Mouse (Mus musculus) heart, embryonic 16.5 days (tissue): ENCODE results near the gene Mgat5b. TPM values are rescaled to one million over a fixed set of nuclear protein-coding genes. Genes with fewer than 3 reads are reported as not detected.
A peak's percentile ranks its signal among the peaks of the same experiment; 100 is the strongest.
"Not testable (repeated sequence)": the region's sequence is repeated elsewhere in the genome, so short reads cannot be mapped to it uniquely, and the experiment has no call there.

ENCODE experiments used
- ATAC-seq: fragments of 200-750 bp; cut with Nextera tagmentation; replicated peaks from 2 replicates; pipeline ENCODE4 v1.8.0; 2017; ENCODE audit warnings: moderate number of reproducible peaks; ENCODE audit not compliant: insufficient read depth, low FRiP score; ENCODE audit errors: extremely low read depth
- H3K27ac ChIP-seq: fragments of 300-500 bp; sonication (generic); 2 replicates; pipeline ENCODE4 v1.5.1; 2014; ENCODE audit warnings: mild to moderate bottlenecking, low read length, control low read depth, moderate library complexity
- H3K27me3 ChIP-seq: fragments of 300-500 bp; sonication (generic); 2 replicates; pipeline ENCODE4 v1.6.1; 2014; ENCODE audit warnings: low read length, mixed read lengths; ENCODE audit not compliant: control insufficient read depth, insufficient read depth
- H3K36me3 ChIP-seq: fragments of 300-500 bp; sonication (generic); 2 replicates; pipeline ENCODE4 v1.6.1; 2014; ENCODE audit not compliant: control insufficient read depth, insufficient read depth
- H3K4me1 ChIP-seq: fragments of 300-500 bp; sonication (generic); 2 replicates; pipeline ENCODE4 v1.6.1; 2014; ENCODE audit warnings: low read length, mixed read lengths; ENCODE audit not compliant: control insufficient read depth, insufficient read depth
- H3K4me2 ChIP-seq: fragments of 300-500 bp; sonication (generic); 2 replicates; pipeline ENCODE4 v1.6.1; 2014; ENCODE audit warnings: low read depth, mild to moderate bottlenecking, control low read depth, low read length
- H3K4me3 ChIP-seq: fragments of 300-500 bp; sonication (generic); 2 replicates; pipeline ENCODE4 v1.5.1; 2014; ENCODE audit warnings: mild to moderate bottlenecking, control low read depth, low read length
- H3K9ac ChIP-seq: fragments of 300-500 bp; sonication (generic); 2 replicates; pipeline ENCODE4 v1.6.1; 2014; ENCODE audit warnings: low read length, control low read depth
- H3K9me3 ChIP-seq: fragments of 300-500 bp; sonication (generic); replicated peaks from 2 replicates; pipeline ENCODE4 v1.6.1; 2016; ENCODE audit warnings: low read length; ENCODE audit not compliant: control insufficient read depth
- WGBS: fragments of 180-500 bp; shearing (Covaris S2); extraction: QIAGEN DNeasy Blood & Tissue Kit; methylation state at CpG from one replicate; pipeline ENCODE4 v1.1.7; 2014; 5-methylcytosine and 5-hydroxymethylcytosine counted together
- polyA plus RNA-seq: library from polyadenylated mRNA; unstranded; fragments of >200 nt; fragmentation: Nextera tagmentation; extraction: Ambion mirVana; gene quantifications from 2 replicates; pipeline ENCODE4 v1.2.1, GENCODE M21; 2015

The Mgat5b gene
- polyA plus RNA-seq, 1 experiment from 2014 or later = 0.34 TPM

DNA sequence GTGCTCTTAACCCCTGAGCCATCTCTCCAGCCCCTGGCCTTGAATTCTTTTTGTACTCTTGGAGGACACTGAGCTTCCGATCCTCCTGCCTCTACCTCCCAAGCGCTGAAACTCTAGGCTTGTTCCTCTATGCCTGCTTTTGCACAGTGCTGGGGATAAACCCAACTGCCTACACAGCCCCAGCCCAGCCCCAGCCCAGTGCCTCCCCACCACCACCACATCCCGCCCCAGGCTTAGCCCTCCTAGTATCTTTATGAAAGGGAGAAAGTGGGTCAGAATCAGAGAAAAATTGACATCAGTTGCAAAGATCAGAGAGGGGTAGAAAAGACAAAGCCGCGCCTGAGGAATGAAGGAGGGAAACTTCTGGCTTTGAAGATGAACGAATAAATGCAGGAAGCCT is 34.6 kb upstream of the Mgat5b start:
- Histone ChIP-seq H3K27me3 (no peaks in the 10 kb centered on the region; the same call in 1 of the 2 replicates), H3K4me2 (no peak overlapping the region), H3K4me1 (0 out of 2 replicates have a peak, but pooled peaks cover 4% of the 10 kb centered on the region), H3K9ac (no peak overlapping the region), H3K9me3 (no peaks in the 10 kb centered on the region), H3K36me3 (no peaks in the 10 kb centered on the region), H3K4me3 (no peak overlapping the region), H3K27ac (no peak overlapping the region)
- 87% methylated on average over 6 of the region's 6 CpGs for WGBS
- no peak for ATAC-seq

- Histone ChIP-seq H3K9ac (peak overlapping the region; percentile 57), H3K4me3 (peak overlapping the region; percentile 45), H3K4me1 (0 out of 2 replicates have a peak, but pooled peaks cover 4% of the 10 kb centered on the region), H3K9me3 (no peaks in the 10 kb centered on the region), H3K36me3 (no peaks in the 10 kb centered on the region), H3K4me2 (peak overlapping the region; percentile 70), H3K27ac (no peak overlapping the region), H3K27me3 (no peaks in the 10 kb centered on the region; the same call in 1 of the 2 replicates)
- ATAC-seq = 0 out of 2 replicates have a peak, but pooled peaks have one; percentile 53
- WGBS = 7% methylated on average over 27 of the region's 28 CpGs
Measured at GRCm38 (mm10) chr11:116885275-116886151, 33.1 kb upstream of the Mgat5b start.

DNA sequence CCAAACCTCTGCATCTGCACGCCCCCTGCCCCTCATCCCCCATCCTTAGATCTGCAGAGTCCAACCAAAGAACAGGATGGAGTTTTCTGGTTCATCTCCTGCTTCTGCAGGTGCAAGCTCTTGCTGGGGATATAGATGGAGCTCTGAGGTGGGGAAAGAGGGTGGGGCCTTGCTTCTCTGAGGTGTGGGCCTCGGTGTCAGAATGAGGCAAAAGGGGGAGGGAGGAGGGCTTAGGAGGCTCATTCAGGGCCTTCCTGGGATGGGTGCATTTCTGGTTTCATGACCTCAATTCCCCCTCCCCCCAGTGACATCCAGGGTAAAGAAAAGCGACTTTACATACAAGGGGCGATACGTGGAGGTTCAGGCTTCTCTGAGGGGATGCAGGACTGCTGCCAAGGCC is 31.5 kb upstream of the Mgat5b start:
- Histone ChIP-seq H3K4me2 (no peak overlapping the region), H3K36me3 (no peaks in the 10 kb centered on the region), H3K27ac (no peak overlapping the region), H3K9ac (no peak overlapping the region), H3K4me3 (no peak overlapping the region), H3K4me1 (0 out of 2 replicates have a peak, but pooled peaks cover 4% of the 10 kb centered on the region), H3K9me3 (0 out of 2 replicates have a peak, but pooled peaks cover 2% of the 10 kb centered on the region), H3K27me3 (peaks cover 3% of the 10 kb centered on the region)
- no peak for ATAC-seq
- WGBS = 59% methylated on average over 5 of the region's 5 CpGs

DNA sequence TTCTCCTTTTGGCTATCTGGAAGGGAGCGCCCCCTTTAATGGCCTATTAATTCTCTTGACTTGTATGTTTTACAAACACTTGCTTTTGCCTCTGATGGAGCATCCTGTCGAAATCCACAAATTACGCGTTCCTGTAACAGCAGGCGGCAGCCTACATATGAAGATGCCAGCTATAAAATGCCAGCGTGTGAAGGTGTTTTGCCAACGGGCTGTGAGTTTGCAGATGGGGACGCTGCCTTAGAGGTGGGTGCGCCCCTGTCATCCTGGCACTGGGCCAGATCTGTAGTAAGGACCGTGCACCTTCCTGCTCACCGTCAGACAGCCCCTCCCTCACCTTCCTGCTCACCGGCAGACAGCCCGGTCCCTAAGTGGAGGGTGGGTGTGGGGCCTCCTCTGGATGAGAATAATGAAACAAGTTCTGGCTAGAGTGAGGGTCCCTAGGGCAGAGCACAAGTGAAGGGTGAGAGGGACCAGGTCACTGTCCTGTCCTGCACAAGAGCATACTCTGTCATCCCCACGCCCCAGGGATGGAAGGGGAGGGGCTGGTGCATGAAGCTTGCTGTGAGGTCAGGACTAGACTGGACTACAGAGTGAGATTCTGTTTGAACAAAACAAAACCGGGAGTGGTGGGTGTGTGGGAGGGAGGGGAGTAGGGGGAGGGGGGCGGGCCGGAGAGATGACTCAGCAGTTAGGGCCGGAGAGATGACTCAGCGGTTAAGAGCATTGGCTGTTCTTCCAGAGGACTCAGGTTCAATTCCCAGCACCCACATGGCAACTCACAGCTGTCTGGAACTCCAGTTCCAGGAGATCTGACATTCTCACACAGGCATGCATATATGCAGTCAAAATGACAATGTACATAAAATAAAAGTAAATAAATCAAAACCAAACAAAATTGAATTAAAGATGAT is 24.9 kb upstream of the Mgat5b start:
- Histone ChIP-seq H3K27ac (no peak overlapping the region), H3K9ac (no peak overlapping the region), H3K4me2 (no peak overlapping the region), H3K36me3 (no peaks in the 10 kb centered on the region), H3K27me3 (peaks cover 5% of the 10 kb centered on the region; the same call in 1 of the 2 replicates), H3K9me3 (0 out of 2 replicates have a peak, but pooled peaks cover 2% of the 10 kb centered on the region), H3K4me3 (no peak overlapping the region), H3K4me1 (no peaks in the 10 kb centered on the region)
- 68% methylated on average over 19 of the region's 19 CpGs for WGBS
- no peak for ATAC-seq

GRCm38 (mm10) chr11:116895402-116895801 is 23.3 kb upstream of the Mgat5b start:
- Histone ChIP-seq H3K27me3 (peaks cover 5% of the 10 kb centered on the region; the same call in 1 of the 2 replicates), H3K4me2 (no peak overlapping the region), H3K4me3 (no peak overlapping the region), H3K9me3 (0 out of 2 replicates have a peak, but pooled peaks cover 2% of the 10 kb centered on the region), H3K4me1 (no peaks in the 10 kb centered on the region), H3K36me3 (no peaks in the 10 kb centered on the region), H3K27ac (no peak overlapping the region), H3K9ac (no peak overlapping the region)
- ATAC-seq = no peak
- WGBS = 70% methylated on average over 3 of the region's 3 CpGs

DNA sequence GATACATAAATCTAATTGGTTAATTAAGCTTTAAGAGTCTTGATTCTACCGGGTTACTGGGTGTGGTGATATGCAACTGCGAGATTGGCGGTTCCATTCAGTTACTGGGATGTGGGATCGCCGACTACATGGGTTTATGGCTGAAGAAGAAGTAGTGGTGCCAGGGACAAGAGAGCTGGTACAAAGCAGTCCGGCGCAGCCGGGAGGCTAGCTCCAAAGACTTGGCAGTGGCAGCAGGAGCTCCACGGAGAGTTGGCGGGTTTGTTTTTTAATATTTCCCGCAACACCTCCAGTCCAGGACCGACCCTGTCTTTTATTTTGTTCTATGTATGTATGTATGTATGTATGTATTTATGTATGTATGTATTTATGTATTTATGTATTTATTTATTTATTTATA is 19.4 kb upstream of the Mgat5b start:
- no peaks in the 10 kb centered on the region for H3K36me3 ChIP-seq
- 92% methylated on average over 12 of the region's 12 CpGs for WGBS
- ATAC-seq = no peak
- H3K27ac ChIP-seq = no peak overlapping the region
- H3K4me1 ChIP-seq = no peaks in the 10 kb centered on the region
- no peaks in the 10 kb centered on the region for H3K9me3 ChIP-seq
- H3K9ac ChIP-seq = no peak overlapping the region
- peaks cover 5% of the 10 kb centered on the region for H3K27me3 ChIP-seq
- no peak overlapping the region for H3K4me2 ChIP-seq
- no peak overlapping the region for H3K4me3 ChIP-seq

DNA sequence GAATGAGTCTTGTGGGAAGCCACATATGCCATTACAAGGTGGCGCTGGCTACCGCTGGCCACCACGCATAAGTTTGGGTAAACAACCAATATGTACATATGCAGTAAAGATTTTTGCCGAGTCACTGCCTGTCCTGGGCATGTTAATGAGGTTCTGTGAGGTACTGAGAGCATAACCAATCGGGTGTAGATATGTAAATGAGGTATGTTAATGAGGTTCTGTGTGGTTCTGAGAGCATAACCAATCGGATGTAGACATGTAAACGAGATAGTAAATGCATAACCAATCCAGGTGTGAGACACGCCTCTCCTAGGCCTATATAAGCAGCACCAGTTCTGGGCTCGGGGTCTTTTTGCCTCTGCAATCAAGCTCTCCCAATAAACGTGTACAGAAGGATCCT is 16.1 kb upstream of the Mgat5b start:
- H3K27me3 ChIP-seq = peaks cover 18% of the 10 kb centered on the region
- WGBS = 90% methylated on average over 10 of the region's 10 CpGs
- not testable (repeated sequence) for H3K9ac ChIP-seq, H3K4me3 ChIP-seq, H3K27ac ChIP-seq, H3K9me3 ChIP-seq, H3K4me1 ChIP-seq, H3K4me2 ChIP-seq, ATAC-seq, H3K36me3 ChIP-seq

GRCm38 (mm10) chr11:116905741-116906456 is 12.8 kb upstream of the Mgat5b start:
- no peak for ATAC-seq
- no peaks in the 10 kb centered on the region for H3K9me3 ChIP-seq
- peak overlapping the region; percentile 62 for H3K4me2 ChIP-seq
- H3K4me1 ChIP-seq = peaks cover 4% of the 10 kb centered on the region; the same call in 1 of the 2 replicates
- H3K9ac ChIP-seq = no peak overlapping the region; the same call in 1 of the 2 replicates
- 8% methylated on average over 23 of the region's 23 CpGs for WGBS
- peak overlapping the region; percentile 33 for H3K4me3 ChIP-seq
- peaks cover 20% of the 10 kb centered on the region for H3K27me3 ChIP-seq
- no peaks in the 10 kb centered on the region for H3K36me3 ChIP-seq
- no peak overlapping the region for H3K27ac ChIP-seq
